Mouse (Mus musculus) neural tube, embryonic 12.5 days (tissue): ENCODE data around the gene Gm49405. TPM values are rescaled to one million over a fixed set of nuclear protein-coding genes. Genes with fewer than 3 reads are reported as not detected.
"Not testable (repeated sequence)": the region's sequence is repeated elsewhere in the genome, so short reads cannot be mapped to it uniquely, and the experiment has no call there.

Experiments
- ATAC-seq: fragments of 200-750 bp; cut with Nextera tagmentation; 2 replicates; pipeline ENCODE4 v1.8.0; 2017; ENCODE audit warnings: low read depth, mild to moderate bottlenecking, moderate TSS enrichment, moderate library complexity; ENCODE audit not compliant: low FRiP score
- H3K27ac ChIP-seq: fragments of 300-500 bp; sonication (generic); 2 replicates; pipeline ENCODE4 v1.5.1; 2016
- H3K27me3 ChIP-seq: fragments of 300-500 bp; sonication (generic); replicated peaks from 2 replicates; pipeline ENCODE4 v1.6.1; 2016; ENCODE audit warnings: mild to moderate bottlenecking
- H3K36me3 ChIP-seq: fragments of 300-500 bp; sonication (generic); 2 replicates; pipeline ENCODE4 v1.6.1; 2016; ENCODE audit warnings: mild to moderate bottlenecking
- H3K4me1 ChIP-seq: fragments of 300-500 bp; sonication (generic); 2 replicates; pipeline ENCODE4 v1.6.1; 2016
- H3K4me2 ChIP-seq: fragments of 300-500 bp; sonication (generic); replicated peaks from 2 replicates; pipeline ENCODE4 v1.6.1; 2016; ENCODE audit warnings: mild to moderate bottlenecking
- H3K4me3 ChIP-seq: fragments of 300-500 bp; sonication (generic); 2 replicates; pipeline ENCODE4 v1.5.1; 2016
- H3K9ac ChIP-seq: fragments of 300-500 bp; sonication (generic); 2 replicates; pipeline ENCODE4 v1.6.1; 2016; ENCODE audit warnings: mild to moderate bottlenecking
- H3K9me3 ChIP-seq: fragments of 300-500 bp; sonication (generic); 2 replicates; pipeline ENCODE4 v1.6.1; 2016; ENCODE audit warnings: mild to moderate bottlenecking
- WGBS: fragments of 180-500 bp; shearing (Covaris S2); methylation state at CpG from one replicate; pipeline ENCODE4 v1.1.7; 2016; 5-methylcytosine and 5-hydroxymethylcytosine counted together
- polyA plus RNA-seq: library from polyadenylated mRNA; unstranded; fragments of >200 nt; fragmentation: Nextera tagmentation; extraction: Ambion mirVana; gene quantifications from 2 replicates; pipeline ENCODE4 v1.2.1, GENCODE M21; 2016

The Gm49405 gene
- polyA plus RNA-seq, 1 experiment from 2014 or later, result 4.3 TPM

GRCm38 (mm10) chr19:4045966-4046865 lies 45.8 kb downstream of the Gm49405 start, which contains the start of gene Gstp2:
Gstp2 (minus strand) TSS chr19:4046023.
- ATAC-seq, result no peak
- H3K36me3 ChIP-seq, result no peaks in the 10 kb centered on the region
- H3K4me3 ChIP-seq, result no peak within 1 kb of the TSS
- H3K27ac ChIP-seq, result no peak within 1 kb of the TSS
- H3K9me3 ChIP-seq, result no peaks in the 10 kb centered on the region
- H3K27me3 ChIP-seq, result no peaks in the 10 kb centered on the region
- H3K4me2 ChIP-seq, result no peak within 1 kb of the TSS
- no peak within 1 kb of the TSS for H3K9ac ChIP-seq
- 61% methylated on average over 16 of the region's 16 CpGs for WGBS
- no peaks in the 10 kb centered on the region for H3K4me1 ChIP-seq

DNA sequence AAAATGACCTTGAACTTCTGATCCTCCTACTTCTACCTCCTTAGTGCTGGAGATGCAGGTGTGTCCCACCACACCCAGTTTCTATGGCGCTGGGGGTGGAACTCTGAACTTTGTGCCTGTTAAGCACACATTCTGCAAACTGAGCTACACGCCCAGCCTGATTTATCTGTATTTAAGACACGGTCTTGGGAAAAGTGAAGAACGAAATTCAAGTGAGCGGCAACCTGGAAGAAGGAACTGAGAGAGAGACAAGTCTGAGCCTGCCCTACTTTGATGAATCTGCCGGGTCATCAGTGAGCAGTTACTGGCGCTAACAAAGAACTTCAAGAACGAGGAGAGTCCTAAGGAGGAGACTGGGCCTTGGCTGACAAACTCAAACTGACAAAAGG lies 46.4 kb downstream of the Gm49405 start:
- no peak for ATAC-seq
- no peaks in the 10 kb centered on the region for H3K27me3 ChIP-seq
- no peaks in the 10 kb centered on the region for H3K9me3 ChIP-seq
- no peak overlapping the region for H3K4me3 ChIP-seq
- no peak overlapping the region for H3K27ac ChIP-seq
- H3K4me2 ChIP-seq, result no peak overlapping the region
- WGBS, result 82% methylated on average over 8 of the region's 8 CpGs
- H3K9ac ChIP-seq, result no peak overlapping the region
- no peaks in the 10 kb centered on the region for H3K36me3 ChIP-seq
- no peaks in the 10 kb centered on the region for H3K4me1 ChIP-seq

- Histone ChIP-seq H3K4me2 (no peak overlapping the region), H3K27me3 (no peaks in the 10 kb centered on the region), H3K4me1 (no peaks in the 10 kb centered on the region), H3K27ac (no peak overlapping the region), H3K36me3 (no peaks in the 10 kb centered on the region), H3K9ac (no peak overlapping the region), H3K4me3 (no peak overlapping the region), H3K9me3 (no peaks in the 10 kb centered on the region)
- 18% methylated on average over 4 of the region's 4 CpGs for WGBS
- no peak for ATAC-seq
These were observed 47.4 kb downstream of the Gm49405 start for GRCm38 (mm10) chr19:4047859-4048258.

- not testable (repeated sequence) for H3K4me1 ChIP-seq, H3K9me3 ChIP-seq, H3K36me3 ChIP-seq, H3K27me3 ChIP-seq, H3K9ac ChIP-seq, H3K27ac ChIP-seq, H3K4me2 ChIP-seq, H3K4me3 ChIP-seq, ATAC-seq
- WGBS, result 80% methylated on average over 5 of the region's 5 CpGs
These were observed 48.6 kb downstream of the Gm49405 start for GRCm38 (mm10) chr19:4049069-4049468.

GRCm38 (mm10) chr19:4051016-4051415 lies 50.6 kb downstream of the Gm49405 start:
- no peak overlapping the region for H3K4me2 ChIP-seq
- no peak overlapping the region for H3K4me3 ChIP-seq
- no peak overlapping the region for H3K9ac ChIP-seq
- H3K27me3 ChIP-seq, result no peaks in the 10 kb centered on the region
- no peak overlapping the region for H3K27ac ChIP-seq
- H3K36me3 ChIP-seq, result no peaks in the 10 kb centered on the region
- no peaks in the 10 kb centered on the region for H3K9me3 ChIP-seq
- ATAC-seq, result no peak
- no peaks in the 10 kb centered on the region for H3K4me1 ChIP-seq
- WGBS, result 94% methylated on average over 5 of the region's 5 CpGs

DNA sequence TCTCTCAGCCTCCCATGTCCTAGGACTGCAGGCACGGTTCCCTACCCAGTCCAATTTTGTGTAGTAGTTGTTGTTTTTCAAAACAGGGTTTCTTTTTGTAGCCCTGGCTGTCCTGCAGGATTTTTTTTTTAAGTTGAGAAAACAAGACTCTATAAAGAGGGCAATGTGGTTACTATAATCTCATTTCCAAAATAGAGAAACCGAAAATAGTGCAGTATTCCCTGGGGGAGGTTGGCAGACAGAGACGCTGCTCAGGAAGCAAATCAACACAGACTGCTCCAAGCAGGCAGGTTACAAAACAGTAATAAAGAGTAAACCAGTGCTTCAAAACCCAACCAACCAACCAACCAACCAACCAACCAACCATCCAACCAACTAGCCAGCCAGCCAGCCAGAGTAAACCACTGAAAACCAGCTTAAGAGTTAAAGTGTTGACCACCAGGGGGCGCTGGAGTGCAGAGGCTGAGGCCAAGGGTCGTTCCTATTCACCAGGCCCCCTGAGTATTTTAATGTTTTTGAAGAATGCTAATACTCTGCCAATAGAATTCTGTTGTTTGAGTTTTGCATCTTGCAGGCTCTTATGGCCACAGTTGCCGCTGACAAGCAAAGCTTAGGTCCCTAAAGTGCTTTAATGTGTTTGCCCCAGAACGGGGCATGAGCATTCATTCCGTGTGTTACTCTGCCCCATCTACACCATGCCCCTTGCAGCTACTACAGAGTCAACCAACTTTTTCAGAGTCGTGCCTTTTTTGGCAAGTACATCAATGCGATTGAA lies 51.5 kb downstream of the Gm49405 start:
- 56% methylated on average over 10 of the region's 10 CpGs for WGBS
- H3K27ac ChIP-seq, result no peak overlapping the region
- no peaks in the 10 kb centered on the region for H3K36me3 ChIP-seq
- no peak overlapping the region for H3K9ac ChIP-seq
- ATAC-seq, result no peak
- H3K4me2 ChIP-seq, result no peak overlapping the region
- H3K9me3 ChIP-seq, result no peaks in the 10 kb centered on the region
- no peaks in the 10 kb centered on the region for H3K4me1 ChIP-seq
- no peaks in the 10 kb centered on the region for H3K27me3 ChIP-seq
- no peak overlapping the region for H3K4me3 ChIP-seq

DNA sequence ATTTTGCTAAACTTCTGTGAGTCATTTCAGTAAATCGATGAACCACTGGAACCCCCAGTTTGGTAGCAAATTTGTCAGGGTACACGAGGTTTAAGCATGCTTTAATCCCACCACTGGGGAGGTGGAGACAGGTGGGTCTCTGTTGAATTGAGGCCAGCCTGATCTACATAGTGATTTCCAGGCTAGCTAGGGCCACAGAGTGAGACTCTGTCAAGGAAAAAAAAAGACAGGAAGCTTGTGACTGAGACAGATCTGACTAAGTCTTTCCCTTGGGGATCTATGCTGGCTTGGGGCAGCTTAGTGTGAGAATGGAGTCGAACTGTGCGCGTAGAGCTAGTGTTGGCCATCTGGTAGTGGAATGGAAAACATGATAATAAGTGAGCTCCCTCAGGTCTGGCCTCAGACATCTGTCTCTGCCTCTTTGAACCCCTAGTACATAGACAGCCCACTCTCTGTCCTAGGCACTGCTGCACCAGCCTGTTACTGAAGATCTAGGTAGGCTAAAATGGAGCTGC lies 52.1 kb downstream of the Gm49405 start:
- H3K4me1 ChIP-seq, result no peaks in the 10 kb centered on the region
- no peak for ATAC-seq
- no peaks in the 10 kb centered on the region for H3K36me3 ChIP-seq
- no peak overlapping the region for H3K9ac ChIP-seq
- 83% methylated on average over 5 of the region's 5 CpGs for WGBS
- H3K27me3 ChIP-seq, result no peaks in the 10 kb centered on the region
- H3K27ac ChIP-seq, result no peak overlapping the region
- H3K9me3 ChIP-seq, result no peaks in the 10 kb centered on the region
- H3K4me3 ChIP-seq, result no peak overlapping the region
- H3K4me2 ChIP-seq, result no peak overlapping the region

DNA sequence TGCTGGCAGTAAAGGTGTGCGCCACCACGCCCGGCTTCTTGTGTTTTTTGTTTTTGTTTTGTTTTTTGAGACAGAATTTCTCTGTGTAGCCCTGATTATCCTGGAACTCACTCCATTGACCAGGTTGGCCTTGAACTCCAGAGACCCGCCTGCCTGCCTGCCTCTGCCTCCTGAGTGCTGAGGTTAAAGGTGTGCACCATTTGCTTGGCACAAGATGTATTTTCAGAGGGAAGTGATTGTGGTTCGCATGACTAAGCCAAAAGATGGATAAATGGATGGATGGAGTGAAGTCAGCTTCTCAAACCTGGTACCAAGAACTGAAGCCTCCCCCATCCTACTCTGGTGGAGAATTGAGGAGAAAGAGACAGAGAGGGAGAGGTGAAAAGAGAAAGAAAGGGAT lies 54.2 kb downstream of the Gm49405 start:
- no peaks in the 10 kb centered on the region for H3K4me1 ChIP-seq

More for the DNA sequence above, 54.2 kb downstream of the Gm49405 start:
- Histone ChIP-seq H3K27ac (no peak overlapping the region), H3K4me3 (no peak overlapping the region), H3K9ac (no peak overlapping the region), H3K27me3 (no peaks in the 10 kb centered on the region), H3K9me3 (no peaks in the 10 kb centered on the region), H3K4me2 (no peak overlapping the region), H3K36me3 (no peaks in the 10 kb centered on the region)
- ATAC-seq, result no peak
- WGBS, result 86% methylated on average over 5 of the region's 5 CpGs

Other genes starting within 250 kb of the Gm49405 start
- 53.1 and 55.3 TPM in 2 replicates for gene Kmt5b, start 233.2 kb upstream of the Gm49405 start, polyA plus RNA-seq
- 62.7 and 65.2 TPM in 2 replicates for gene Chka, start 148.9 kb upstream of the Gm49405 start, polyA plus RNA-seq
- gene Tcirg1, start 93.5 kb upstream of the Gm49405 start, polyA plus RNA-seq, result 19.7 and 22.0 TPM in 2 replicates
- 226 and 234 TPM in 2 replicates for gene Ndufs8, start 87.9 kb upstream of the Gm49405 start, polyA plus RNA-seq
- gene Aldh3b1, start 70.8 kb upstream of the Gm49405 start, polyA plus RNA-seq, result 0.84 and 0.87 TPM in 2 replicates
- gene Unc93b1, start 65.4 kb upstream of the Gm49405 start, polyA plus RNA-seq, result 8.4 and 11.1 TPM in 2 replicates
- gene Aldh3b3, start 42.0 kb upstream of the Gm49405 start, polyA plus RNA-seq, result not detected in 2 replicates
- 0.65 and 0.68 TPM in 2 replicates for gene Aldh3b2, start 28.3 kb upstream of the Gm49405 start, polyA plus RNA-seq
- 2.8 and 3.2 TPM in 2 replicates for gene Acy3, start 14.1 kb upstream of the Gm49405 start, polyA plus RNA-seq
- gene Tbx10, start 7.9 kb upstream of the Gm49405 start, polyA plus RNA-seq, result not detected in 2 replicates
- 20.6 and 22.8 TPM in 2 replicates for gene Nudt8, start within 50 bp of the Gm49405 start, polyA plus RNA-seq
- gene Doc2g, start 2.7 kb downstream of the Gm49405 start, polyA plus RNA-seq, result 4.5 and 6.0 TPM in 2 replicates
- gene Ndufv1, start 12.2 kb downstream of the Gm49405 start, polyA plus RNA-seq, result 201 and 209 TPM in 2 replicates
- 349 and 353 TPM in 2 replicates for gene Gstp1, start 37.4 kb downstream of the Gm49405 start, polyA plus RNA-seq
- gene Gstp2, start 45.4 kb downstream of the Gm49405 start, polyA plus RNA-seq, result 1.8 and 2.8 TPM in 2 replicates
- gene Gstp3, start 58.9 kb downstream of the Gm49405 start, polyA plus RNA-seq, result not detected in 2 replicates
- gene Cabp2, start 81.0 kb downstream of the Gm49405 start, polyA plus RNA-seq, result not detected in 2 replicates
- gene Cdk2ap2, start 96.6 kb downstream of the Gm49405 start, polyA plus RNA-seq, result 73.6 and 75.9 TPM in 2 replicates
- 26.2 and 27.8 TPM in 2 replicates for gene Pitpnm1, start 99.4 kb downstream of the Gm49405 start, polyA plus RNA-seq
- gene Aip, start 125.2 kb downstream of the Gm49405 start, polyA plus RNA-seq, result 67.3 and 69.4 TPM in 2 replicates
- gene Gpr152, start 139.2 kb downstream of the Gm49405 start, polyA plus RNA-seq, result not detected in 2 replicates
- 0.13 and 0.19 TPM in 2 replicates for gene Cabp4, start 143.4 kb downstream of the Gm49405 start, polyA plus RNA-seq
- 128 and 131 TPM in 2 replicates for gene Coro1b, start 148.0 kb downstream of the Gm49405 start, polyA plus RNA-seq
- 0.92 and 0.94 TPM in 2 replicates for gene Ptprcap, start 153.0 kb downstream of the Gm49405 start, polyA plus RNA-seq
- 62.3 and 71.7 TPM in 2 replicates for gene Rps6kb2, start 162.7 kb downstream of the Gm49405 start, polyA plus RNA-seq
- 3.9 and 4.8 TPM in 2 replicates for gene Carns1, start 174.9 kb downstream of the Gm49405 start, polyA plus RNA-seq
- 1.1 and 1.4 TPM in 2 replicates for gene Tbc1d10c, start 190.7 kb downstream of the Gm49405 start, polyA plus RNA-seq
- gene Ppp1ca, start 191.4 kb downstream of the Gm49405 start, polyA plus RNA-seq, result 753 and 767 TPM in 2 replicates
- gene Rad9a, start 201.0 kb downstream of the Gm49405 start, polyA plus RNA-seq, result 25.9 and 34.0 TPM in 2 replicates
- 0.87 and 0.95 TPM in 2 replicates for gene Clcf1, start 213.6 kb downstream of the Gm49405 start, polyA plus RNA-seq
- gene AC109138.7, start 213.7 kb downstream of the Gm49405 start, polyA plus RNA-seq, result not detected in 2 replicates
- gene Pold4, start 231.3 kb downstream of the Gm49405 start, polyA plus RNA-seq, result 18.7 and 19.8 TPM in 2 replicates